Mouse (Mus musculus) skeletal muscle tissue, postnatal 0 days (tissue): Measurements from ENCODE around the gene Dbi. TPM values are rescaled to one million over a fixed set of nuclear protein-coding genes. Genes with fewer than 3 reads are reported as not detected.

Source experiments
- polyA plus RNA-seq: library from polyadenylated mRNA; unstranded; fragments of >200 nt; fragmentation: Nextera tagmentation; extraction: Ambion mirVana; gene quantifications from 2 replicates; pipeline ENCODE4 v1.2.1, GENCODE M21; 2015

Gene Dbi
- 1,272 and 1,702 TPM in 2 replicates for polyA plus RNA-seq

DNA sequence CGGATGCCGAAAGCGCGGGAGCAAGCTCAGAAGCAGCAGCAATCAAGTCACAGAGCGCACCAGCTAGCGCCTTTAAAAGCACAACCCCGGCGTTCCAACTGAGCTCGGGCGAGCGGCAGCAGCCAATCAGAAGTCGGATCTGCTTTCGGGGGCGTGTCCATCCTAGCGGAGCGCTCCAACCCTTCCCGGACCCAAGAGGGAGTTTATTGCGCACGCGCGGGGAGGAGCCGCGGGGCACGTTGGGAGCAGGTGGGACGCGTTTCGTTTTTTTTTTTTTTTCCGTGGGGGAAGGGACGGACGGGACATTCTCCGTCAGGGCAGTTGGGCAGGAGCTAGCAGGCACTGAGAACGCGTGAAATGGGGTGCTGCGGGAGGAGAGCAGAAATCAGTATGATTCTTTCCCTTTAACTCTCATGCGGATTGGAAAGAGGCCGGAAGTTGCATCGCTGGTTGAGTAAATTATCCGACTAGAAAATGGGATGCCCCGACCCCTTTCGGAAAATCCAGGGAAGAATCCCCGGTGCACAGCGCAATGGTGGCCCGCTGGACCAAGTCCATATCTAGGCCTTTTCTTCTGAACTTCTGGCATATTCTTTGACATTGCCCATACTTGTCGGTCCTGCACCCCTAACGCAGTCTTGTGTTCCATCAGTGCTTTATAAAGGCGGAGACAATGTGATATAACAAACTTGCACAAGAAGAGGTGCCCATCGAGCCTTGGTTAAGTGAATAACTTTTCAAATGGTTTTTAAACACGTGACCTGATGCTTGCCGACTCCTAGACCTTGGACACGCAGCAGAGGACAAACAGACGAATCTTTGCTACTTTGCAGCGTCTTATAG lies at the start of gene Dbi, which contains the start of gene 3110009E18Rik:
Gene Dbi (minus strand): TSS at position 110 of the 843 bp plus-strand sequence.
Gene 3110009E18Rik (plus strand): TSS at position 219 of the 843 bp plus-strand sequence.

GRCm38 (mm10) chr1:120073519-120074306 lies 47.2 kb downstream of the Dbi start, which contains the start of gene Tmem37:
Gene Tmem37, minus strand, starts transcription at chr1:120074074.

Other genes starting within 250 kb of the Dbi start
- 3.2 and 3.6 TPM in 2 replicates for gene Tmem177, start 207.9 kb downstream of the Dbi start, polyA plus RNA-seq
- not detected in 2 replicates for gene Cfap221, start 123.8 kb downstream of the Dbi start, polyA plus RNA-seq
- gene Sctr, start 114.2 kb downstream of the Dbi start, polyA plus RNA-seq, result 3.6 and 4.8 TPM in 2 replicates
- 42.2 and 56.4 TPM in 2 replicates for gene Tmem37, start 47.0 kb downstream of the Dbi start, polyA plus RNA-seq
- gene 3110009E18Rik, start 109 bp upstream of the Dbi start, polyA plus RNA-seq, result 8.1 and 10.7 TPM in 2 replicates
- 25.4 and 25.8 TPM in 2 replicates for gene Steap3, start 151.6 kb upstream of the Dbi start, polyA plus RNA-seq
- gene C1ql2, start 219.5 kb upstream of the Dbi start, polyA plus RNA-seq, result not detected in 2 replicates